Mouse (Mus musculus): ENCODE data around the gene Tpsg1.

DNA sequence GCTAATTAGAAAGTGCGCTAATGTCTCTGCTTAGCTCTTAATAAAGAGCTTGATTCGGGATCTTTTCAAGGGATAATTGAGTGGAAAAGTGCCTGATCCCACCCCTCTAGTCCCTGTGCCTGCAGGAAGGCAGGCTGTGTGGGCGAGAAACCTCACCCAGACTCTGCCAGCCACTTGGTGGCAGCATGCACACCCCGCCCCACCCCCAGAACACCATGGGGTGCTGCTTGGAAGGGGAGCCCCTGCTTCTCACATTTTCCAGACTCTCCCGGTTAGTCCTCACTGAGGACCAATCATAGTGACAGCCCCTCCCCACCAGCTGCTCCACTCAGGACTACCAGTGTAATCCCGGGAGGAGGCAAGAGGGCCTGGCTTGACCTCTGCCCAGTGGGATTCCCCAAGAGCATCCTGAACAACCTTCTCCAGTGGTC is 37.0 kb downstream of the Tpsg1 start:
- TF ChIP-seq CTCF (IDR thresholded peaks at IDR 0.05; ENCODE audit: borderline replicate concordance, insufficient read depth, low read length) (no peak), POLR2A (IDR thresholded peaks at IDR 0.05; ENCODE audit: low read depth, low read length) (no peak)
